Mouse (Mus musculus): ENCODE data around the gene BC052040.

- TF ChIP-seq CTCF (IDR thresholded peaks at IDR 0.05; ENCODE audit: control insufficient read depth, insufficient read depth, insufficient read length) (no peak), MYOG (IDR thresholded peaks at IDR 0.05; ENCODE audit: control insufficient read depth, extremely low read depth, insufficient read length) (no peak)
These were observed 151.6 kb downstream of the BC052040 start for GRCm38 (mm10) chr2:115733017-115733692.
